Mouse (Mus musculus) kidney, embryonic 14.5 days (tissue): ENCODE measurements around the gene Unc119. TPM values are rescaled to one million over a fixed set of nuclear protein-coding genes. Genes with fewer than 3 reads are reported as not detected.

Source experiments
- ATAC-seq: fragments of 200-750 bp; cut with Nextera tagmentation; 2 replicates; pipeline ENCODE4 v1.8.0; 2017; ENCODE audit warnings: moderate number of reproducible peaks, mild to moderate bottlenecking, moderate TSS enrichment, moderate library complexity; ENCODE audit not compliant: low FRiP score, low TSS enrichment
- H3K27ac ChIP-seq: fragments of 300-500 bp; sonication (generic); 2 replicates; pipeline ENCODE4 v1.5.1; 2014; ENCODE audit warnings: low read depth, mild to moderate bottlenecking, low read length, moderate library complexity, mixed read lengths
- H3K27me3 ChIP-seq: fragments of 300-500 bp; sonication (generic); 2 replicates; pipeline ENCODE4 v1.6.1; 2014; ENCODE audit warnings: mild to moderate bottlenecking, low read length; ENCODE audit not compliant: control insufficient read depth, insufficient read depth
- H3K36me3 ChIP-seq: fragments of 300-500 bp; sonication (generic); 2 replicates; pipeline ENCODE4 v1.6.1; 2014; ENCODE audit warnings: low read length, mixed read lengths; ENCODE audit not compliant: control insufficient read depth, insufficient read depth
- H3K4me1 ChIP-seq: fragments of 300-500 bp; sonication (generic); 2 replicates; pipeline ENCODE4 v1.6.1; 2014; ENCODE audit warnings: low read length, mixed read lengths; ENCODE audit not compliant: control insufficient read depth, insufficient read depth
- H3K4me2 ChIP-seq: fragments of 300-500 bp; sonication (generic); replicated peaks from 2 replicates; pipeline ENCODE4 v1.6.1; 2014; ENCODE audit warnings: low read depth, mild to moderate bottlenecking, low read length
- H3K4me3 ChIP-seq: fragments of 300-500 bp; sonication (generic); 2 replicates; pipeline ENCODE4 v1.5.1; 2014; ENCODE audit warnings: mild to moderate bottlenecking, low read length
- H3K9ac ChIP-seq: fragments of 300-500 bp; sonication (generic); 2 replicates; pipeline ENCODE4 v1.6.1; 2014; ENCODE audit warnings: low read depth, mild to moderate bottlenecking, low read length, moderate library complexity
- H3K9me3 ChIP-seq: fragments of 300-500 bp; sonication (generic); 2 replicates; pipeline ENCODE4 v1.6.1; 2016; ENCODE audit warnings: low read length; ENCODE audit not compliant: control insufficient read depth
- WGBS: fragments of 180-500 bp; shearing (Covaris S2); extraction: QIAGEN DNeasy Blood & Tissue Kit; methylation state at CpG from one replicate; pipeline ENCODE4 v1.1.7; 2014; 5-methylcytosine and 5-hydroxymethylcytosine counted together
- polyA plus RNA-seq: library from polyadenylated mRNA; unstranded; fragments of >200 nt; fragmentation: Nextera tagmentation; extraction: Ambion mirVana; gene quantifications from 2 replicates; pipeline ENCODE4 v1.2.1, GENCODE M21; 2014

Gene Unc119
- 49.6 and 57.1 TPM in 2 replicates for polyA plus RNA-seq

DNA sequence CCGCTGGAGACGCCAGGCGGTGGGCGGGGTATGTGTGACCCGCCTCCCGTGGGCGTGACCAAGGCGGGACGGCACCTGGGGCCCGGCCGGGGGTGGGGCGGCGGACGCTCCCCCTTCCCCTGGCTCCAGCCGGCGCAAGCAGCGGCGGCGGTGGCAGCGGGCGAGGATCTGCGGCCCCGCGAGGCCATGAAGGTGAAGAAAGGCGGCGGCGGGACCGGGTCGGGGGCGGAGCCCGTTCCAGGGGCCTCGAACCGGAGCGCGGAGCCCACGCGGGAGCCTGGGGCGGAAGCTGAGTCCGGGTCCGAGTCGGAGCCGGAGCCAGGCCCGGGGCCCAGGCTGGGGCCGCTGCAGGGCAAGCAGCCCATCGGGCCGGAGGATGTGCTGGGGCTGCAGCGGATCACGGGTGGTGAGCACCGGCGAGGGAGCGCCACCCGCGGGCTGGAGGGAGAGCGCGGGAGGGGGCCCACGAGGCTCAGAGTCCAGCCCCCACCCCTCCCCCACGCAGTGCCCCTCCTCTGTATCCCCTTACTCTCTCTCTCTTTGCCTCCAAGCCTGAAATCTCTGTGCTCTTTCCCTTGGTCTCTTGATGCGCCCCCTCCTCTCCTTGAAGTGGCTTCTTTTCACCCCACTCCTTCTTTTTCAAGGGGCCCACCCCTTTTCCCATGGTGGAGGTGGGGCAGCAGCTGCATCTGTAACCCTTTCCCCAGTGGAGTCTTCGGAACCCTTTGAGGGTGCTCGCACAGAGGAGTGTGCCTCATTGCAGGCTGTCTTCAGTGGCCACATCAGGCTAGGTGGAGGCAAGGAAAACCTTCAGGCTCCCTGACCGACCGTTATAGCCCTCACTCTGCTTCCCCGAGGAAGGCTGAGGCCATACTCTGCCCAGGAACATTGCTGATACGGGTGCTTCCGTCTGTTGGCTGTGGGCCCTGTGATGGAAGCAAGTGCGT is at the start of gene Unc119:
Gene Unc119, plus strand, starts transcription at position 102 of the 947 bp plus-strand sequence.
- peak; percentile 87 for ATAC-seq
- Histone ChIP-seq H3K9me3 (no peaks in the 10 kb centered on the region), H3K4me1 (peaks cover 24% of the 10 kb centered on the region), H3K27me3 (no peaks in the 10 kb centered on the region), H3K4me2 (peak within 1 kb of the TSS; percentile 88), H3K9ac (peak within 1 kb of the TSS; percentile 82), H3K27ac (peak within 1 kb of the TSS; percentile 77), H3K4me3 (peak within 1 kb of the TSS; percentile 87), H3K36me3 (peaks cover 16% of the 10 kb centered on the region; the same call in 1 of the 2 replicates)
- 2% methylated on average over 49 of the region's 66 CpGs for WGBS

DNA sequence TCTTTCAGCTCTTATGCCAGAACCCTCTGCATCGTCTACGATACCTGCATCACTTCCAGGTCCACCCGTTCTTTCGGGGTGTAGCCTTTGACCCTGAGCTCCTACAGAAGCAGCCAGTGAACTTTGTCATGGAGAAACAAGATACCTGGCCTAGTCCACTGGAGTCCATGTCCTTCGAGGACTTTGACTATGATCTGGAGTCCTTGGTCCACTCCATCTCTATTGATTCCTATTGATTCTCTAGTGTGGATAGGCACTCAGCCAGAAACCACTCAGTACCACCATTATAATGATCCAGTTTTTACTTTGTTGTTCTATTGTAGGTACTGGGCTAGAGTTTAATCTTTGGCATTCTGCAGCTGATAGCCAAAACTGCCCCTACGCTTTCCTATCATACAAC is 48.7 kb upstream of the Unc119 start:
- ATAC-seq, result no peak
- Histone ChIP-seq H3K9ac (no peak overlapping the region), H3K27me3 (no peaks in the 10 kb centered on the region), H3K9me3 (no peaks in the 10 kb centered on the region), H3K4me3 (no peak overlapping the region), H3K27ac (no peak overlapping the region), H3K4me2 (no peak overlapping the region), H3K4me1 (no peaks in the 10 kb centered on the region), H3K36me3 (peaks cover 22% of the 10 kb centered on the region)
- 93% methylated on average over 6 of the region's 6 CpGs for WGBS

DNA sequence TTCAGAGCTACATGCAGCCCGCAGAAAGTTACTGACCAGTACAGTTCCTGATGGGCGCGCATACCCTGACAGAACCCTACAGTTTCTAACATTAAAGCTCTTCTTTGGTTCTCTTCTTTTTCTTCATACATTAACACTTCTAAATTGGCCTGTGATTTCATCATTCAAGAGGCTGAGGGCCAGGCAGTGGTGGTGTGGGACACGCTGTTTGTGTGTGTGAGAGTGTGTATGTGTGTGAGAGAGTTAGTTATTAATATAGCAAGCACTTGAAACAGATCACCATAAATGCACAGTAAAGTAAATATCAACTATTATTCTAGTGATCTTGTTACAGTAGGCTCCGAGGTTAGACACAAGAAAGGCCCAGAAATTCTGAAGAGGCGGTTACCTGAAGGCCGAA is 42.4 kb upstream of the Unc119 start:
- no peaks in the 10 kb centered on the region for H3K9me3 ChIP-seq
- 58% methylated on average over 7 of the region's 7 CpGs for WGBS
- H3K36me3 ChIP-seq, result peaks cover 26% of the 10 kb centered on the region
- H3K4me1 ChIP-seq, result peaks cover 4% of the 10 kb centered on the region; the same call in 1 of the 2 replicates
- H3K27me3 ChIP-seq, result no peaks in the 10 kb centered on the region
- H3K27ac ChIP-seq, result no peak overlapping the region
- peak; percentile 24 for ATAC-seq
- peak overlapping the region; percentile 71; the same call in 1 of the 2 replicates for H3K9ac ChIP-seq
- peak overlapping the region; percentile 56 for H3K4me2 ChIP-seq
- H3K4me3 ChIP-seq, result peak overlapping the region; percentile 86

DNA sequence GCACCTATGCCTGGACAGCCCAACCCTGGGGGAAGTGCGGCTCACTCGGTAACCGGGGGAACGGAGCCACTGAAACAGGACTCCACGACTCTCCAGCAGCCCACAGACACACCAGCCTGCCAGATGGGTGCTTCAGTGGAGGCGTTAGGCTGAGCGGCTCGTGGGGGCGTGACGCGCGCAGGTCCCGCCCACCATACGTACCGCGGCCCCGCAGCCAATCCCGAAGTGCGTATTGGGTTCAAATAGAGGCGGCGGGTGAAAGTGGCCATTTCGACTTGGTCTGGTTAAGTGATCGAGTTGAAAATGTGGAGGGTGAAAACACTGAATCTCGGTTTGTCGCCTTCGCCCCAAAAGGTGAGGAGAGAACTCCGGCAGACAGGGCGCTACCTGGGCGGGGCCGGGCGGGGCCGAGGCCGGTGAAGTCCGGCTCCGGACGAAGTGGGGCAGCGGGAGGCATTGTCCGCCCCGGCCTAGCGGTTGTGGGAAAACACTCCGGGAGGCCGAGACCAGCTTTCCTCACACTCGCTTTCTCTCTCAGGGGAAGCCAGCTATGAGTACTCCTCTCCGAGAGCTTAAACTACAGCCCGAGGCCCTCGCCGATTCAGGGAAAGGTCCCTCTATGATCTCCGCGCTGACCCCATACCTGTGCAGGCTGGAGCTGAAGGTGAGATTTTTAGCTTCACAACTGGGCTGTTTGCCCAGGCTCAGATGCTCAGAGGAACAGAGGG is 41.8 kb upstream of the Unc119 start, which contains the start of gene Spag5:
Gene Spag5, plus strand, starts transcription at position 173 of the 728 bp plus-strand sequence.
- H3K9me3 ChIP-seq, result no peaks in the 10 kb centered on the region
- peak within 1 kb of the TSS; percentile 56 for H3K4me2 ChIP-seq
- peak within 1 kb of the TSS; percentile 69; the same call in 1 of the 2 replicates for H3K27ac ChIP-seq
- peaks cover 32% of the 10 kb centered on the region for H3K36me3 ChIP-seq
- peak within 1 kb of the TSS; percentile 71 for H3K9ac ChIP-seq
- ATAC-seq, result peak; percentile 99
- under 1% methylated on average over 49 of the region's 49 CpGs for WGBS
- peak within 1 kb of the TSS; percentile 86 for H3K4me3 ChIP-seq
- H3K27me3 ChIP-seq, result no peaks in the 10 kb centered on the region
- H3K4me1 ChIP-seq, result peaks cover 4% of the 10 kb centered on the region; the same call in 1 of the 2 replicates

DNA sequence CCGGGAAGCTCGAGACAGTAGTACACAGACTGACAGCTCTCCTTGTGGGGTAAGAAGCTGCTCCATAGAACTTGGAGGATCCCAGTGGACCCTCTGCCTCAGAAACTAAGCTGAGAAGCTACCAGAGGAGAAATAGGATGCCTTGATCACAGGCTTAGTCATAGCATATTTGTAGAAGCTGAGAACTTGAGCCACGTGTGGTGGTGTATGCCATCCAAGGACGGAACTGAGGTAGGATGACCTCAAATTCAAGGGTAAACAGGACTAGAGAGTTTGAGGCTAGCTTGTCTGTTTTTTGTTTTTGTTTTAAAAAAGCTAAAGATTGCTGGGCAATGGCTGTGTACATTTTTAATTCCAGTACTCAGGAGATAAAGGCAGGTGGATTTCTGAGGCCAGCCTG is 38.0 kb upstream of the Unc119 start:
- Histone ChIP-seq H3K9me3 (no peaks in the 10 kb centered on the region), H3K36me3 (peaks cover 59% of the 10 kb centered on the region), H3K27me3 (no peaks in the 10 kb centered on the region), H3K4me1 (peaks cover 4% of the 10 kb centered on the region; the same call in 1 of the 2 replicates), H3K4me3 (no peak overlapping the region), H3K27ac (no peak overlapping the region), H3K4me2 (no peak overlapping the region), H3K9ac (no peak overlapping the region)
- no peak for ATAC-seq
- WGBS, result 88% methylated on average over 4 of the region's 4 CpGs

DNA sequence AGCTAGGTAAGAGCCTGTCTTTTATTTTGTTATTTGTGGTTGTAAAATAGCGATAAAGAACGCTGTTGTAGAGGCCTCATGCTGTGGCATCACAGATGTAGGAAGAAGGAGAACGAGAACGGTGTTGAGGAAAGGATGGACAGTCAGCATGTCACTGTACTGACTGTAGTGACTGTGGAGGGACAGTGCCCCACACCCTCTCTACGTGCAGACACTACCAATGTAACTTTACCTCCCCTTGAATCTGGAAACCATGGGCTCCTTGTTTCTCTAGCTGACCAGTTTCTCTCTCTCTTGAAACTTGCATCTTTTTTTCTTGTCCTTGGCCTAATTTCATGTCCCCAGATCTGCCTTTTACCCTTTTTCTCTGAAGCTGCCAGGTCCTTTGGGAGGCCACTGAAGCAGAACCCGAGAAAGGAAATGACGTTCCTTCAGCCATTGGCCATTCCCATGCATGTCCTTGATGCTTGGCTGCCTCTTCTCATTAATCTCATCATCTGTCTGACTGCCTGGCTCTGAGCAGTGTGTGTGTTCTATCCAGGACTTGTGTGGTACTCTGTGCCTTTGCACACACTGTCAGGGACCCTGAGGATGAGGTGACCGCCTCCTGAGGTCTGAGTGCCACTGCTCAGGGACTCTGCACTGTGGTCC is 32.3 kb upstream of the Unc119 start:
- Histone ChIP-seq H3K36me3 (peaks cover 79% of the 10 kb centered on the region), H3K4me2 (no peak overlapping the region), H3K9me3 (no peaks in the 10 kb centered on the region), H3K4me1 (no peaks in the 10 kb centered on the region), H3K27ac (no peak overlapping the region), H3K4me3 (no peak overlapping the region), H3K9ac (no peak overlapping the region), H3K27me3 (no peaks in the 10 kb centered on the region)
- WGBS, result 76% methylated on average over 8 of the region's 8 CpGs
- ATAC-seq, result no peak

DNA sequence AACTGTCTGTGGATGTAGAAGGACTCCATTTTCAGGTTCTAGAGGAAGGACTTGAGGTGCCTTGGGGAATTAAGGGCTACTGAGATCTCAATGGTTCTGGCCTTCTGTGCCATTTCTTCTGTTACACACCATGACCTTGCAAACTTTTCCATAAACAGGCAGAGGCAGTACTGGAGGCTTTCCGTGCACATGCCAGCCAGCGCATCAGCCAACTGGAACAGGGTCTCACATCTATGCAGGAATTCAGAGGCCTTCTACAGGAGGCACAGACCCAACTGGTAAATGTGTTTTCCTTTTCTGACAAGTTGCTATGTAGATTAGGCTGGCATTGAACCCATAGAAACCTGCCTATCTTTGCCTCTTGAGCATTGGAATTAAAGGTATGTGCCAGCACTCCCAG is 29.6 kb upstream of the Unc119 start:
- H3K36me3 ChIP-seq, result peaks cover 85% of the 10 kb centered on the region
- no peak overlapping the region for H3K4me2 ChIP-seq
- H3K4me3 ChIP-seq, result no peak overlapping the region
- no peak overlapping the region for H3K9ac ChIP-seq
- H3K27me3 ChIP-seq, result no peaks in the 10 kb centered on the region
- 98% methylated on average over 2 of the region's 2 CpGs for WGBS
- ATAC-seq, result no peak
- H3K4me1 ChIP-seq, result no peaks in the 10 kb centered on the region
- H3K9me3 ChIP-seq, result no peaks in the 10 kb centered on the region
- no peak overlapping the region for H3K27ac ChIP-seq

DNA sequence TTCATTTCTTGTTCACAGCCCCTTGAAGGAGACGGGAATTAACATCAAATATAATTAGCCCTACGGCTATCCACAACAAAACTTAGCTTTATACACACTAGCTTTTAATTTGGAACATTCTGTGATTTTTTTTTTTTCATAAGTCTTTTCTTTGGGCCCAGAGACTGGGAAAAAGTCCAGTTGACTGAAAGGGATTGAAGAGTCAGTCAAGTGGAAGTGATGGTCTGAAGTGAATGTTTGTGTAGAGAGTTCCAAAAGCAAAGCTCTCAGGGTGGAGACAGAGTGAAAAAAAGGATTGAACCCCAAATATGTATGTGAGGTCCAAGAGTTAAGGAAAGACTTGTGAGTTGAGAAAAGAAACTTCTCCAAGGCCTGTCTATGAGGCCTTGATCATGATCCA is 24.9 kb upstream of the Unc119 start:
- Histone ChIP-seq H3K4me2 (no peak overlapping the region), H3K9me3 (no peaks in the 10 kb centered on the region), H3K4me3 (no peak overlapping the region), H3K9ac (no peak overlapping the region), H3K27ac (no peak overlapping the region), H3K4me1 (0 out of 2 replicates have a peak, but pooled peaks cover 4% of the 10 kb centered on the region), H3K27me3 (no peaks in the 10 kb centered on the region), H3K36me3 (peaks cover 82% of the 10 kb centered on the region)
- 91% methylated on average over 2 of the region's 2 CpGs for WGBS
- no peak for ATAC-seq
